Mouse (Mus musculus): ENCODE data around the gene Fam181a. TPM values are rescaled to one million over a fixed set of nuclear protein-coding genes. Genes with fewer than 3 reads are reported as not detected.

Fam181a gene
- polyA plus RNA-seq, 1 experiment: not detected

- no peak for TF ChIP-seq CTCF (IDR thresholded peaks at IDR 0.05; ENCODE audit: borderline replicate concordance, control insufficient read depth, extremely low read depth, insufficient read depth, low read length, poor library complexity)
- no peak for TF ChIP-seq POLR2A (IDR thresholded peaks at IDR 0.05; ENCODE audit: control insufficient read depth, extremely low read depth, insufficient read depth, low read length, poor library complexity)
- Histone ChIP-seq H3K4me3 (ENCODE audit: control insufficient read depth, insufficient read depth, low read length) (no peak overlapping the region), H3K4me1 (replicated peaks; ENCODE audit: control insufficient read depth, insufficient read depth, low read length) (no peaks in the 10 kb centered on the region), H3K27ac (ENCODE audit: control insufficient read depth, insufficient read depth, low read length) (no peak overlapping the region), H3K36me3 (ENCODE audit: control insufficient read depth, insufficient read depth, low read length) (no peaks in the 10 kb centered on the region), H3K27me3 (ENCODE audit: control insufficient read depth, insufficient read depth, low read length) (no peaks in the 10 kb centered on the region; the same call in 1 of the 2 replicates)
- WGBS: 52% methylated on average over 4 of the region's 4 CpGs
- no peak for DNase-seq
These were observed 14.5 kb upstream of the Fam181a start for GRCm38 (mm10) chr12:103296292-103296691.

- no peak for TF ChIP-seq POLR2A (IDR thresholded peaks at IDR 0.05; ENCODE audit: control insufficient read depth, extremely low read depth, insufficient read depth, low read length, poor library complexity)
- no peak for TF ChIP-seq CTCF (IDR thresholded peaks at IDR 0.05; ENCODE audit: borderline replicate concordance, control insufficient read depth, extremely low read depth, insufficient read depth, low read length, poor library complexity)
- WGBS: 37% methylated on average over 9 of the region's 9 CpGs
- no peak overlapping the region for H3K4me3 ChIP-seq (ENCODE audit: control insufficient read depth, insufficient read depth, low read length)
- no peak for DNase-seq
- no peaks in the 10 kb centered on the region for H3K36me3 ChIP-seq (ENCODE audit: control insufficient read depth, insufficient read depth, low read length)
- H3K27me3 ChIP-seq (ENCODE audit: control insufficient read depth, insufficient read depth, low read length): no peaks in the 10 kb centered on the region; the same call in 1 of the 2 replicates
- no peak overlapping the region for H3K27ac ChIP-seq (ENCODE audit: control insufficient read depth, insufficient read depth, low read length)
- no peaks in the 10 kb centered on the region for H3K4me1 ChIP-seq (replicated peaks; ENCODE audit: control insufficient read depth, insufficient read depth, low read length)
These were observed 10.3 kb upstream of the Fam181a start for GRCm38 (mm10) chr12:103300493-103300892.

- WGBS: 49% methylated on average over 2 of the region's 2 CpGs
- H3K27me3 ChIP-seq (ENCODE audit: control insufficient read depth, insufficient read depth, low read length): no peaks in the 10 kb centered on the region; the same call in 1 of the 2 replicates
- peak; percentile 45 for DNase-seq
- H3K4me3 ChIP-seq (ENCODE audit: control insufficient read depth, insufficient read depth, low read length): no peak overlapping the region
- no peaks in the 10 kb centered on the region for H3K36me3 ChIP-seq (ENCODE audit: control insufficient read depth, insufficient read depth, low read length)
- TF ChIP-seq POLR2A (IDR thresholded peaks at IDR 0.05; ENCODE audit: control insufficient read depth, extremely low read depth, insufficient read depth, low read length, poor library complexity): no peak
- TF ChIP-seq CTCF (IDR thresholded peaks at IDR 0.05; ENCODE audit: borderline replicate concordance, control insufficient read depth, extremely low read depth, insufficient read depth, low read length, poor library complexity): no peak
- H3K27ac ChIP-seq (ENCODE audit: control insufficient read depth, insufficient read depth, low read length): no peak overlapping the region
- no peaks in the 10 kb centered on the region for H3K4me1 ChIP-seq (replicated peaks; ENCODE audit: control insufficient read depth, insufficient read depth, low read length)
These were observed 9.1 kb upstream of the Fam181a start for GRCm38 (mm10) chr12:103301645-103302044.

GRCm38 (mm10) chr12:103302960-103303359 lies 7.8 kb upstream of the Fam181a start:
- H3K4me3 ChIP-seq (ENCODE audit: control insufficient read depth, insufficient read depth, low read length): no peak overlapping the region
- H3K27me3 ChIP-seq (ENCODE audit: control insufficient read depth, insufficient read depth, low read length): no peaks in the 10 kb centered on the region; the same call in 1 of the 2 replicates
- 88% methylated on average over 1 of the region's 1 CpGs for WGBS
- no peak for DNase-seq
- H3K4me1 ChIP-seq (replicated peaks; ENCODE audit: control insufficient read depth, insufficient read depth, low read length): no peaks in the 10 kb centered on the region
- no peak overlapping the region for H3K27ac ChIP-seq (ENCODE audit: control insufficient read depth, insufficient read depth, low read length)
- no peaks in the 10 kb centered on the region for H3K36me3 ChIP-seq (ENCODE audit: control insufficient read depth, insufficient read depth, low read length)
- no peak for TF ChIP-seq CTCF (IDR thresholded peaks at IDR 0.05; ENCODE audit: borderline replicate concordance, control insufficient read depth, extremely low read depth, insufficient read depth, low read length, poor library complexity)
- no peak for TF ChIP-seq POLR2A (IDR thresholded peaks at IDR 0.05; ENCODE audit: control insufficient read depth, extremely low read depth, insufficient read depth, low read length, poor library complexity)

- DNase-seq: no peak
- H3K36me3 ChIP-seq (ENCODE audit: control insufficient read depth, insufficient read depth, low read length): no peaks in the 10 kb centered on the region
- H3K4me1 ChIP-seq (replicated peaks; ENCODE audit: control insufficient read depth, insufficient read depth, low read length): no peaks in the 10 kb centered on the region
- no peaks in the 10 kb centered on the region for H3K27me3 ChIP-seq (ENCODE audit: control insufficient read depth, insufficient read depth, low read length)
- H3K4me3 ChIP-seq (ENCODE audit: control insufficient read depth, insufficient read depth, low read length): no peak overlapping the region
- no peak for TF ChIP-seq POLR2A (IDR thresholded peaks at IDR 0.05; ENCODE audit: control insufficient read depth, extremely low read depth, insufficient read depth, low read length, poor library complexity)
- TF ChIP-seq CTCF (IDR thresholded peaks at IDR 0.05; ENCODE audit: borderline replicate concordance, control insufficient read depth, extremely low read depth, insufficient read depth, low read length, poor library complexity): no peak
- WGBS: 37% methylated on average over 2 of the region's 2 CpGs
- H3K27ac ChIP-seq (ENCODE audit: control insufficient read depth, insufficient read depth, low read length): no peak overlapping the region
These were observed 4.6 kb upstream of the Fam181a start for GRCm38 (mm10) chr12:103306224-103306623.

GRCm38 (mm10) chr12:103306720-103307119 lies 4.1 kb upstream of the Fam181a start:
- Histone ChIP-seq H3K4me1 (replicated peaks; ENCODE audit: control insufficient read depth, insufficient read depth, low read length) (no peaks in the 10 kb centered on the region), H3K4me3 (ENCODE audit: control insufficient read depth, insufficient read depth, low read length) (no peak overlapping the region), H3K27me3 (ENCODE audit: control insufficient read depth, insufficient read depth, low read length) (no peaks in the 10 kb centered on the region), H3K27ac (ENCODE audit: control insufficient read depth, insufficient read depth, low read length) (no peak overlapping the region), H3K36me3 (ENCODE audit: control insufficient read depth, insufficient read depth, low read length) (no peaks in the 10 kb centered on the region)
- TF ChIP-seq POLR2A (IDR thresholded peaks at IDR 0.05; ENCODE audit: control insufficient read depth, extremely low read depth, insufficient read depth, low read length, poor library complexity) (no peak), CTCF (IDR thresholded peaks at IDR 0.05; ENCODE audit: borderline replicate concordance, control insufficient read depth, extremely low read depth, insufficient read depth, low read length, poor library complexity) (peak; percentile 75; the same call in 1 of the 2 replicates)
- DNase-seq: peak; percentile 50
- WGBS: 32% methylated on average over 3 of the region's 3 CpGs

- no peak overlapping the region for H3K4me3 ChIP-seq (ENCODE audit: control insufficient read depth, insufficient read depth, low read length)
- H3K4me1 ChIP-seq (replicated peaks; ENCODE audit: control insufficient read depth, insufficient read depth, low read length): no peaks in the 10 kb centered on the region
- DNase-seq: no peak
- no peak overlapping the region for H3K27ac ChIP-seq (ENCODE audit: control insufficient read depth, insufficient read depth, low read length)
- no peaks in the 10 kb centered on the region; the same call in 1 of the 2 replicates for H3K27me3 ChIP-seq (ENCODE audit: control insufficient read depth, insufficient read depth, low read length)
- no peaks in the 10 kb centered on the region for H3K36me3 ChIP-seq (ENCODE audit: control insufficient read depth, insufficient read depth, low read length)
- TF ChIP-seq CTCF (IDR thresholded peaks at IDR 0.05; ENCODE audit: borderline replicate concordance, control insufficient read depth, extremely low read depth, insufficient read depth, low read length, poor library complexity): no peak
- 92% methylated on average over 8 of the region's 8 CpGs for WGBS
These were observed 1.1 kb downstream of the Fam181a start for GRCm38 (mm10) chr12:103311921-103312320.

All from thymus, adult 2 months (tissue).